Mouse (Mus musculus) liver, adult 2 months (tissue): Measurements from ENCODE around the gene Gpr55.

ENCODE experiments used
- CTCF ChIP-seq: fragments of 200-500 bp; IDR thresholded peaks from 2 replicates; pipeline ENCODE4 v1.5.1; 2011; ENCODE audit warnings: low read depth, low read length, control low read depth
- POLR2A ChIP-seq: fragments of 200-500 bp; IDR thresholded peaks from 2 replicates; pipeline ENCODE4 v1.6.1; 2011; ENCODE audit warnings: low read length, control low read depth; ENCODE audit not compliant: insufficient read depth; ENCODE audit errors: extremely low read depth

DNA sequence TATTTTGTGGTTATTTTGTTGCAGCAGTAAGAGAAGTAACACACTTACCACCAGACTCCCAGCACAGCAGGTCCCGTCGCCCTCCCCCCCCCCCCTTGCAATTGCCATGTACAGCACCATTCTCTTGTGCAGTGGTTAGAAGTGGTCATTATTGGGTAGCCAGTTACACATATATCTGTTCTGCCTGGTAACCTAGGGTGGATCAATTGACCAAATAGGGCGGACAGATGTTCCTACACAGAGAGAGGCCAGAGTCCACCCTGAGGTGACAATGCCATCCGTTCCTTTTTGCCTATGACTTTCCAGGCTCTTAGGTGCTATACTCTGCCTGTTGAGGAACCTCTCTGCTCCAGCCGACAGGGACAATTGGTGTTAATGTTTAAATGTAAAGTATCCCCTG lies 35.6 kb downstream of the Gpr55 start:
- no peak for TF ChIP-seq POLR2A
- no peak for TF ChIP-seq CTCF
